Mouse (Mus musculus) left cerebral cortex, postnatal 14 days (tissue): ENCODE measurements around the gene Epn1. TPM values are rescaled to one million over a fixed set of nuclear protein-coding genes. Genes with fewer than 3 reads are reported as not detected.

Experiments used
- DNase-seq, 2 experiments: peaks; one replicate each; pipeline ENCODE4 v3.0.0; 2021 to 2022; ENCODE audit warnings: low spot score in 2 of 2, mixed read lengths in 1 of 2
- intact Hi-C: fragments of 180-260 bp; cut with DNase I; formaldehyde crosslinking; loops from one replicate; pipeline ENCODE4 v1.15.1; 2025
- long read RNA-seq, 2 experiments: library from polyadenylated mRNA; stranded (forward); transcript quantifications; one replicate each; pipeline ENCODE4 v2.0.0; 2021
- total RNA-seq, 2 experiments: library from RNA; stranded (reverse); gene quantifications; 2 replicates each; pipeline ENCODE4 v1.2.3; 2021

Epn1 gene
- total RNA-seq: 100 to 1,000 TPM; 429 to 432 TPM
- long read RNA-seq, experiment 1, partial matches to known transcripts: 30 of 132 reads
- long read RNA-seq, experiment 1, other reads (novel, unspliced or antisense): 99 of 132 reads
- long read RNA-seq, experiment 2, partial matches to known transcripts: 39 of 135 reads
- long read RNA-seq, experiment 2, other reads (novel, unspliced or antisense): 93 of 135 reads

- peak; percentile 95 to 97 for DNase-seq
- intact Hi-C loops: loop anchor here (5.0 kb wide), 2 partner anchors 42 to 1092 kb away; partner anchors contain the start of gene Zfp444
Measured at GRCm38 (mm10) chr7:5080010-5080751, at the start of gene Epn1. Gene Epn1 (plus strand): TSS chr7:5080235.

GRCm38 (mm10) chr7:5030554-5031275 is 49.3 kb upstream of the Epn1 start:
- intact Hi-C loops: no loop called here
- no peak for DNase-seq

- intact Hi-C loops: no loop called here
- no peak for DNase-seq
Measured at GRCm38 (mm10) chr7:5031496-5031895, 48.5 kb upstream of the Epn1 start.

- DNase-seq: no peak
- intact Hi-C loops: no loop called here
Measured at GRCm38 (mm10) chr7:5033818-5034217, 46.2 kb upstream of the Epn1 start, which contains the start of gene 4632433K11Rik. Gene 4632433K11Rik (plus strand): TSS chr7:5034118.

GRCm38 (mm10) chr7:5035628-5036027 is 44.4 kb upstream of the Epn1 start:
- intact Hi-C loops: no loop called here
- DNase-seq: no peak

GRCm38 (mm10) chr7:5036136-5036535 is 43.9 kb upstream of the Epn1 start:
- DNase-seq: no peak
- intact Hi-C loops: no loop called here

- intact Hi-C loops: no loop called here
- DNase-seq: no peak
Measured at GRCm38 (mm10) chr7:5037026-5037425, 43.0 kb upstream of the Epn1 start.

- no peak for DNase-seq
- intact Hi-C loops: no loop called here
Measured at GRCm38 (mm10) chr7:5037467-5037866, 42.6 kb upstream of the Epn1 start.

GRCm38 (mm10) chr7:5038109-5038732 is 41.8 kb upstream of the Epn1 start, which contains the start of gene Zfp784:
Gene Zfp784 (minus strand): TSS chr7:5038446.
- DNase-seq: peak; percentile 89 to 91
- intact Hi-C loops: no loop called here

GRCm38 (mm10) chr7:5038940-5039339 is 41.1 kb upstream of the Epn1 start:
- intact Hi-C loops: no loop called here
- no peak for DNase-seq

- intact Hi-C loops: loop anchor here (5.0 kb wide), 1 partner anchor 103 kb away; no protein-coding TSS in a partner anchor
- no peak for DNase-seq
Measured at GRCm38 (mm10) chr7:5044981-5045380, 35.1 kb upstream of the Epn1 start.

- no peak for DNase-seq
- intact Hi-C loops: loop anchor here (5.0 kb wide), 1 partner anchor 104 kb away; no protein-coding TSS in a partner anchor
Measured at GRCm38 (mm10) chr7:5046112-5046511, 33.9 kb upstream of the Epn1 start.

GRCm38 (mm10) chr7:5047313-5047712 is 32.7 kb upstream of the Epn1 start:
- no peak for DNase-seq
- intact Hi-C loops: loop anchor here (5.0 kb wide), 1 partner anchor 105 kb away; no protein-coding TSS in a partner anchor

GRCm38 (mm10) chr7:5051193-5052192 is 28.5 kb upstream of the Epn1 start, which contains the start of gene Zfp580:
Gene Zfp580 (plus strand): TSS chr7:5051538.
- DNase-seq: peak; percentile 78 to 82
- intact Hi-C loops: no loop called here

GRCm38 (mm10) chr7:5052438-5052837 is 27.6 kb upstream of the Epn1 start:
- intact Hi-C loops: no loop called here
- peak in 1 of 2 experiments; percentile 50 for DNase-seq

- no peak for DNase-seq
- intact Hi-C loops: no loop called here
Measured at GRCm38 (mm10) chr7:5052931-5053343, 27.1 kb upstream of the Epn1 start.

GRCm38 (mm10) chr7:5053456-5054179 is 26.4 kb upstream of the Epn1 start:
- intact Hi-C loops: no loop called here
- peak in 1 of 2 experiments; percentile 59 for DNase-seq
